Mouse (Mus musculus) thymus, postnatal 4 days (tissue): ENCODE results near the gene Grm4.

ENCODE experiments used
- DNase-seq: peaks from one replicate; pipeline ENCODE4 v3.0.0; 2021

Grm4 gene

GRCm38 (mm10) chr17:27435225-27435624 is 86.0 kb downstream of the Grm4 start:
- no peak for DNase-seq

GRCm38 (mm10) chr17:27434066-27434465 is 87.1 kb downstream of the Grm4 start:
- no peak for DNase-seq

- DNase-seq = no peak
Measured at GRCm38 (mm10) chr17:27433179-27433680, 88.0 kb downstream of the Grm4 start.

- DNase-seq = peak; percentile 45
Measured at GRCm38 (mm10) chr17:27432145-27432650, 89.0 kb downstream of the Grm4 start.

- no peak for DNase-seq
Measured at GRCm38 (mm10) chr17:27431049-27431839, 90.0 kb downstream of the Grm4 start.

GRCm38 (mm10) chr17:27429757-27430156 is 91.4 kb downstream of the Grm4 start:
- no peak for DNase-seq

GRCm38 (mm10) chr17:27425016-27425415 is 96.2 kb downstream of the Grm4 start:
- no peak for DNase-seq

- no peak for DNase-seq
Measured at GRCm38 (mm10) chr17:27424356-27424755, 96.8 kb downstream of the Grm4 start.

GRCm38 (mm10) chr17:27422726-27423381 is 98.3 kb downstream of the Grm4 start:
- DNase-seq = no peak

GRCm38 (mm10) chr17:27422371-27422725 is 98.9 kb downstream of the Grm4 start:
- no peak for DNase-seq

GRCm38 (mm10) chr17:27421837-27422236 is 99.4 kb downstream of the Grm4 start:
- DNase-seq = no peak

GRCm38 (mm10) chr17:27409006-27409405 is 112.2 kb downstream of the Grm4 start:
- no peak for DNase-seq

- no peak for DNase-seq
Measured at GRCm38 (mm10) chr17:27408531-27408930, 112.7 kb downstream of the Grm4 start.

GRCm38 (mm10) chr17:27406956-27407355 is 114.2 kb downstream of the Grm4 start:
- no peak for DNase-seq

GRCm38 (mm10) chr17:27405376-27406024 is 115.7 kb downstream of the Grm4 start:
- no peak for DNase-seq

GRCm38 (mm10) chr17:27401200-27401599 is 120.0 kb downstream of the Grm4 start:
- no peak for DNase-seq

- no peak for DNase-seq
Measured at GRCm38 (mm10) chr17:27393931-27394330, 127.3 kb downstream of the Grm4 start.

- DNase-seq = no peak
Measured at GRCm38 (mm10) chr17:27393432-27393831, 127.8 kb downstream of the Grm4 start.

- no peak for DNase-seq
Measured at GRCm38 (mm10) chr17:27392918-27393317, 128.3 kb downstream of the Grm4 start.

- DNase-seq = no peak
Measured at GRCm38 (mm10) chr17:27390019-27390418, 131.2 kb downstream of the Grm4 start.

GRCm38 (mm10) chr17:27389221-27390000 is 131.8 kb downstream of the Grm4 start:
- DNase-seq = no peak

GRCm38 (mm10) chr17:27386438-27386837 is 134.8 kb downstream of the Grm4 start:
- no peak for DNase-seq
